Mouse (Mus musculus) kidney, adult 2 months (tissue): Measurements from ENCODE around the gene Dnah8.

Experiments
- CTCF ChIP-seq: fragments of 200-500 bp; conservative IDR thresholded peaks from 2 replicates; pipeline ENCODE4 v1.5.1; 2011; ENCODE audit warnings: low read depth, mild to moderate bottlenecking, control low read depth, low read length, moderate library complexity, mixed read lengths; ENCODE audit not compliant: insufficient read depth, insufficient read length
- POLR2A ChIP-seq: fragments of 200-500 bp; IDR thresholded peaks from one replicate; pipeline ENCODE4 v1.6.1; 2011; ENCODE audit warnings: low read depth, low read length, control low read depth

- no peak for TF ChIP-seq CTCF
- no peak for TF ChIP-seq POLR2A
These were observed 179.5 kb downstream of the Dnah8 start for GRCm38 (mm10) chr17:30803668-30804067.
